Mouse (Mus musculus) lung, postnatal 14 days (tissue): ENCODE measurements around the gene Atxn7l3b.
"Not testable (repeated sequence)": the region's sequence is repeated elsewhere in the genome, so short reads cannot be mapped to it uniquely, and the experiment has no call there.

ENCODE experiments used
- DNase-seq: peaks from one replicate; pipeline ENCODE4 v3.0.0; 2021

The Atxn7l3b gene

GRCm38 (mm10) chr10:112928452-112929221, at the start of gene Atxn7l3b:
Gene Atxn7l3b, minus strand, starts transcription at chr10:112929001.
- peak; percentile 96 for DNase-seq

DNA sequence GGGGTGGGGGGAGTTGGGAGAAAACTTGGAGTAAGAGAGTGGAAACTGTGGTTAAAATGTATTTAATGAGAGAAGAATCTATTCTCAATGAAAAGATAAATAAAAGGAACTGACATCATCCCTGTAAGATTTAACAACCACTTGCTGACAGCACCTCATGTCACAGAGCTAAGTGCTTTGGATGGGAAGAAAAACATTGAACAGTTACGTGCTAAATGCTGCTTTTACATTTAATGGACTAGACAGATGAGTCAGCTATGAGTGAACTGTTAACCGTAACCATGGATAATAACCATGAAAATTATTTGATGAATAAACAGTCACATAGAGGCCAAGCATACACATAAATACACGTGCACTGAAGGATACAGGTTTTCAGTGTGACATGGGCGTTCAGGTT, 48.8 kb upstream of the Atxn7l3b start:
- no peak for DNase-seq

DNA sequence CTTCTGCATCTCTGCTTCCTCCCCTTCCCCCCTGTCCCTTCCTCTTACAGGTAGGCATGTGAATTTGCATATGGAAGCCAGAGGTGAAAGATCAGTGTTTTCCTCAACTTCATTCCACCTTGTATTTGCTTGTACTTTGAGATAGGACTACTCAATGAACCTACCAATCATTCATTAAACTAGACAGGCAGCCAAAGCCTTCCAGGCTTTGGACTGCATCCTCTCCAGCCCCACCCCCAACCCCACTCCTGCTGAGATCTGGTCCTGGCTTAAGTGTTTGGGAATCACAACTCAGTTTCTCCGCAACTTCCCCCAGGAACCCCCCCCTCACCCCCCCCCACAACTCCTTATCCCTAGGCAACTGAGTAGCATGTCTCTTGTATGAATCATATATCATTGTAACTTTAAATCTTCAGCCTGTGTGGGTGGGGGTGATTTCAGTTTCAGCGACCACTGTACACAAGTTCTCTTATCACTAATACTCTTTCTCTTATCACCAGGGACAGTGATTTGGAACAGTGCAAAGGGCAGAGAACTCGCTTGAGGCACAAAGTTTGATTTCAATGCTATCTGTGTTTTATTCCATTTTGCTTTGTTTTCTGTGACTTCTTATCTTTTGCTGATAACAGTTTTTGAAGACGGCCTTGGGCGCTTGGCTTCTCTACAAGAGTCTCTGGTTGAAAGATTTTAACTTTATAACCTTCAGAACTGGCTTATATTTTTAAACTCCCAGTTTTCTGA, 44.7 kb upstream of the Atxn7l3b start:
- DNase-seq: no peak

DNA sequence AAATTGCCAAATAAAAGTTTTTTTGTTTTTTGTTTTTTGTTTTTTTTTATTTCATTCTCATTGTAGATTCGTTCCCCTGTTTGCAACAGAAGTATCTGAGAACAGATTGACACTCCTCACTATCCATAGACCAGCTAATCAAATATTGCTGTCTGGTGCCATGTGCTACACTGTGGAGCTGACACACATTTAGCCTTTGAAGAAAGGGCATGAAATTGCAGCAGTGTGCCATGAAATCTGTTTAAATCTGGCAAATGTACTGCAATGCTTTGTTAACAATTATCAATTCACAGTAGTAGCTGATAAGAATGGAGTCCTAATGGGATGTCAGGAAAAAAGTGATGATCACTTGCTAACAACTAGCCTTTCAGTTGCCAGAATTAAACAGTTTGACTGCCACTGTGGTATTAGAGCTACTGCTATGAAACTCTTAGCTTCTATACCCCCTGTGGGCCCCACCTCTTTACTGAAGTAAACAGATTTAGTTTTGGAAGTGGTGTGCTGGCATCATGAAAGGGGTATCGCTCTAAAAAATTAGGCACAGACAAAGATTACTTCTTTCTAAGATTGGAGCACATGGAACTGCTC, 41.3 kb upstream of the Atxn7l3b start:
- no peak for DNase-seq

- no peak for DNase-seq
Observed at GRCm38 (mm10) chr10:112967578-112967977, 38.8 kb upstream of the Atxn7l3b start.

GRCm38 (mm10) chr10:112962216-112962615, 33.4 kb upstream of the Atxn7l3b start:
- DNase-seq: not testable (repeated sequence)

DNA sequence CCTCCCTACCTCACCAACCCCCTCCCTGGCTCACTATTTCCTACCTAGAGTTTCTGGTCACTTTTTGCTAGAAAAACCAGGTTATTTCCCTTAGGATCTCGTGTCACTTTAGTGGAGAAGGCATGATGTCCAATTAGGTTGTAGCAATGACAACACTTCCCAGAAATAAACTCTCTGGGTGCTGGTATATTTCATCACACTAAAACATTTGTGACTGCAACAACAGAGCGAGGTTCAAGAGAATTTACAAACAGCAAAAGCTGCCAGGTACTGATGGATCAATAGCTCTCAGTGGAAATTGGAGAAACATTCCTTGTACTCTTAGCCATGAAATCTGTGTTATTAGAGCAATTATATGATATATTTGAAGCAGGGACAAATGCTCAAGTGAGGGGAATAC, 25.3 kb upstream of the Atxn7l3b start:
- DNase-seq: no peak

DNA sequence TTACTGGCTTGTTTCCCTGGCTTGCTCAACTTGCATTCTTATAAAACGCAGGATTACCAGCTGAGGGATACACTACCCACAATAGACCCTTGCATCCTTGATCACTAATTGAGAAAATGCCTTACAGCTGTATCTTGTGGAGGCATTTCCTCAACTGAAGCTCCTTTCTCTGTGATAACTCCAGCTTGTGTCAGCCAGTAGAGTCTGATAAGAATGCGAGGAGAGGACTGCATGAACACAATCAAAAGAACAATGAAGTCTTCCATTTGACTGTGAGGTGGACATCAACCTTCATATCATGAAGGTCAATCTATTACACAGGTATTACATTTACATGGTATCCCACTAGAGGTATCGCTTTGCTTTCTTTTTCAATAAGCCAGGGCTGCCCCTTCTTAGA, 19.7 kb upstream of the Atxn7l3b start:
- no peak for DNase-seq

- DNase-seq: no peak
Observed at GRCm38 (mm10) chr10:112929222-112929615, 418 bp upstream of the Atxn7l3b start.

DNA sequence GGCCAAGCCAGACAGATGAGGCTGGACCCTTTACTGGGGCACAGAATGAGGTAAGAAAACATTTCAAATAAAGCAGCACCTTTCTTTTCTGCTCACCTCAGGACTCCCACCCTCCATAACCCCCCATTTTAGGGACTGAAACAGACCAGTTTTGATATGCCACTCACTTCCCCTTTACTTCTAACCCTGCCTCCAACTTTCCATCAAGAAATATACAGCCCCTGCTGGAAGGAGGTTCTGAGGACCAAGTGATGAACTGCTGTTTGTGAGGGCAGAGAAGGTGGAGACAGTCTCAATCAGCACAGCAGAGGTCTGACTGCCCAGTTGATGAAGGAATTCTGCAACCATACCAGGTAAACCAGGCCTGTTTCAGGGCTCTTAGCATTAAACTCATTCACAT, 1.8 kb downstream of the Atxn7l3b start:
- DNase-seq: no peak

- no peak for DNase-seq
Observed at GRCm38 (mm10) chr10:112926271-112926670, 2.5 kb downstream of the Atxn7l3b start.

DNA sequence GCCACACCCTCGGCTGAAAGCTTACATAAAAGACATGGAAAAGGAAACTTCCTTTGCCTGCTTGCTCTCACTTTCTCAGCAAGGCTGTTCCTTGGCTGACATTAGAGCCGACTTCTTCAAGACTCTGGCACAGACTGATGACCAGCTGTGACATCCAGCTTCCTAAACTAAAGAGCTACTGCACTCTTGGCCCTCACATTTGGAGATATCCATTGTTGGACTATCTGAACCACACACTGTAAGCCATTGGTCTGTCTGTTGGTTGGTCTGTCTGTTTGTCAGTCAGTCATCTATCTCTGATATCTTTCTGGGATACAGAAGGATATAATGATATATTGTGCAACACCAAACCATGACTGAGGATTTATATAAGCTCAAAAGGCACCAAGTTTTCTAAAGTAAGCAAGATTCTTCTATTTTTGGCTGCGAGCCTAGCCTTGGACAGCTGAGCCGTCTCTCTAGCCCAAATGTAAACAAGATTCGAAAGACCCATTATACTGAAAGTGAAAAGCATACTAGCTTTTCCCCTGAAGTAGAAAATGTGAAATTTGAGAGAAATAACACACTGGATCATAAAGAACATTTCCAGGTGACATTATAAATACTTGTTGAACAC, 12.1 kb downstream of the Atxn7l3b start:
- no peak for DNase-seq

DNA sequence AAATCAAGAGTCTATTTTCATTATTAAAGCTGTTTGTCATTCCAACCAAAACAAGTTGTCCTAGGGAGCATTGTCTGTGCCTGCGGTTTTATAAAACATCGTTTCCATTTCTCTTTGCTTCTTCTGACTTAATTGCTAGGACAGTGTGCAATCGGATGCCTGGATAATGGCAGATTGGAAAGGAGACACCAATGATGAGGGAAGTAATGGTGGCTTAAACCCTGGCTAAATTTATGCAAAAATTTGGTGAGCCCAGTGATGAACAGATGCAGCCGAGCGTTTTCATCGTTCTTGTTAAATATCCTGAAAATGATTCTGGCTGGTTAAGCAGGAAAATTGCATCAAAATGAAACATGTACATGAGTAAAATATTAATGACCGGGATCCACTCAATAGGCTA, 28.6 kb downstream of the Atxn7l3b start:
- DNase-seq: no peak

DNA sequence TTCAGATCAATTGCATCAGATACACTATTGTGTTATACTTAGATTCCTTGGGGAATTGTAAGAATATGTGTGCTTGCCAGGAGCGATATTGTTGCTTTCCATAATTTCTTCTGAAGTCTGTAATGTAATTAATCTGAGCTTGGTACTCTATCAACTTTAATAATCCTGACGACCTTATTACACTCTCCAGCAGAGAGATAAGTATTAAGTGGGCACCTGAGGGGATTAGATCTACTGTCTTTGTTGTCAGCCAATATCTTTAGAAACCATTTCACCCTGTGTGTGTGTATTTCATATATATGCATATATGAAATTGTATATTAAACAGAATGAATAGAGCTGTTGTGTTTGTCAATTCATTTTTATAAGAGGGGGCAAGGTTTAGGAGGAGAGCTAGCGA, 29.0 kb downstream of the Atxn7l3b start:
- DNase-seq: no peak

DNA sequence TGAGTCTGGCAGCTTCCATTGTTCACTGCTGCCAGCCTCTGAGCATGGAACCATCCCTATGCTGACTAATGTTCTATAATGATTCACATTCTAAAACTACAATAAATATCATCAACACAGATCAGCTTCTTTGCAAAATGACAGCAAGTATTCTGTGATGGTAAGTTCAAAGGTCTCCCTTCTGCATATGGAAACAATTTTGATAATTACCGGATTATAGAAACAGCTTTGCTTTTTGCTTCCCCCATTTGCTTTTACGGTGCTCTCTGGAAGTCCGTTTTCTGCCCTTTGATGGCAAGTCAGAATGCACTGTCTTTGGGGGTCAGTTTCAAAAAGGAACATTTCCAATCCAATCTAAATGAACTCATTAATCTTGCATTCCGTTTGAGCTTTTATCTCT, 32.2 kb downstream of the Atxn7l3b start:
- DNase-seq: no peak

GRCm38 (mm10) chr10:112893622-112894252, 35.1 kb downstream of the Atxn7l3b start:
- no peak for DNase-seq

GRCm38 (mm10) chr10:112884064-112884463, 44.7 kb downstream of the Atxn7l3b start:
- no peak for DNase-seq

- DNase-seq: no peak
Observed at GRCm38 (mm10) chr10:112883688-112884004, 45.2 kb downstream of the Atxn7l3b start.

DNA sequence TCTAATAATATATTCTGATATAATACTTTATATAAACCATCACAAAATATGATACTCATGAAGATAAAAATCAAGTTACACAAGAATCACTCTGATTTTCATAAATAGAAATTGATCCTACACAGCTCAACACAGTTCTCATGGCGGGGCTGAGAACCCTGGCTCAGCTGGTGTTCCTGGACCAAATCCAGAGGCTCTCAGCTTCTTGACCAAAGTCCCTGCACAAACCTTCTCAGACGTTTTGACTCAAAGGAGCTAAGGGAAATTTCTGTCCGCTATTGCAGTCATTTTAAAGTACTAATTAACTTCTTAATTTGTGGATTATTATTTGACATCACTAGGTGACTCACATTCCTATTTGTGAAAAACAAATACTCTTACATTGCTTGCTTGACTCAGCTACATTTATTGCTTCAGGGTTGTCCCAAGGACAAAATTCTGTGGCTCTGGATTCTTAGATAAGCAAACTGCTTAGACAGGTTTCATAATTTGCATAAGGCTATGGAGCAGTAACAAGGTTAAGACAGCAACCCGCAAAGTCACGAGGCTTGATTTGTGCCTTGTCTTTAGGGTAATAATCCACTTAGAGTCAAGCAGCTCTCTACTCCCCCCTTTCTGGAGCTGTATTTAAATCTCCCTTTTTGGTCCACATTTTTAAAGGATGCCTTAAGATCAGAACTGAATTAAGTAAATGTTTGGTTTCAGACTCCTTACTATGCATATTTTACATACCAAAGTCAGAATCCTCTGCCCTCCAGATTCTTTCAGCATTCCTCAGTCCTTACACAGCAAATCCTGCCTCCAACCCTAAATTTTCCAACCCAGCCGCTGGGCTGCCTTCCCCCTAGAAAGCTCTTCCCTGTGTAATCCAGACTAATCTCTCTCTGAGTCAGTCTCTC, 45.8 kb downstream of the Atxn7l3b start:
- peak; percentile 13 for DNase-seq

DNA sequence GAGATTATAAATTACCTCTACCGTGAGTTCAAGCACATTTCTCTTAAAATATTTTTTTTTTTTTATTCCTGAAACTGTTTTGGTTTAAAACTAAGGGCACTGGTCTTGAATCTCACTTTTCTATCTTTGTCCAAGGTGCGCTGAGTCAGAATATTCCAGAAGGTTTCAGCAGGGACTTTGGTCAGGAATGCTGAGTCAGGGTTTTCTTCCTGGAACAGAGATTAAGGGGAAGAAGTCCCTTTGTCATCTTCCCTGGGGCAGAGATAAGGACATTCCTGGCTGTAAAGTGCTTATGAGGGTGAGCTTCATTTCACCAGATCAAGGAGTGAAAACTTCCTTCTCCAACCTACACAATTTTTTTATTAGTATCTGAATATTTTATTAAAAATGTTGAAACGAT, 46.7 kb downstream of the Atxn7l3b start:
- no peak for DNase-seq

- DNase-seq: no peak
Observed at GRCm38 (mm10) chr10:112876655-112877393, 52.0 kb downstream of the Atxn7l3b start.
